Mouse (Mus musculus) heart, adult 18-20 months (tissue): Measurements from ENCODE around the gene Snapc5. TPM values are rescaled to one million over a fixed set of nuclear protein-coding genes. Genes with fewer than 3 reads are reported as not detected.
"Not testable (repeated sequence)": the region's sequence is repeated elsewhere in the genome, so short reads cannot be mapped to it uniquely, and the experiment has no call there.

ENCODE experiments used
- DNase-seq, 2 experiments: peaks; one replicate each; pipeline ENCODE4 v3.0.0; 2021 to 2022; ENCODE audit warnings: mixed read lengths in 1 of 2
- total RNA-seq, 2 experiments: library from RNA; stranded (reverse); gene quantifications; 2 replicates each; pipeline ENCODE4 v1.2.3; 2021

Snapc5 gene
- total RNA-seq, 2 experiments from 2014 or later: 20.2 to 23.9 TPM

DNA sequence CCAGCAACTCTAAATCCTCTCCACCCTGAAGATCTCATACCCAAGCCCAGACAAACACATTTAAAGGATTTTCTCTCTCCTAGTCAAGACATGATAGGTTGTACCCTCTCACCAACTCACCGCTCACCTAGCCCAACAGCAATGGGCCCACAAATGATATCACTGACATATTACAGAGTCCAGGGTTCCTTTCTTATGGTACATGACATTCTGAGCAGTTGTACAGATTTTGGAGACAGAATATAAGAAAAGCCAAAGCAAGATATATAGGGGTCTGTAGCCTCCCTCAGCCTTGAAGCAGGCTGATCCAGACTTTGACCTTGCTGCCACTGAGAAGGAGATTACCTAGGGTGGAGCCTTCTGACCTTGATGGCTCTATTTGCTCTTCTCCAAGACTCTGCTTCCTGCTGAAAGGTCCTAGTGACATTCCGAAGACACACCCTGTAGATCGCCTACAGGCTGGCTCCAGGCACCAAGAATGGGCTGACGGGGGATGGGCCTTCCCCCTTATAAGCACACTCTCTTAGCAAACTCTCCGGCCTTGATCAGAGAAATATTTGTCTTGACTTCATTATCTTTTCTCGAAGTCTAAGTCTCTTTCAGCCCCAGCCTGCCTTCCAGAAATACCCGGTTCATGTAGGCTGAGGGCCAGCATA lies 19.8 kb downstream of the Snapc5 start:
- not testable (repeated sequence) for DNase-seq

DNA sequence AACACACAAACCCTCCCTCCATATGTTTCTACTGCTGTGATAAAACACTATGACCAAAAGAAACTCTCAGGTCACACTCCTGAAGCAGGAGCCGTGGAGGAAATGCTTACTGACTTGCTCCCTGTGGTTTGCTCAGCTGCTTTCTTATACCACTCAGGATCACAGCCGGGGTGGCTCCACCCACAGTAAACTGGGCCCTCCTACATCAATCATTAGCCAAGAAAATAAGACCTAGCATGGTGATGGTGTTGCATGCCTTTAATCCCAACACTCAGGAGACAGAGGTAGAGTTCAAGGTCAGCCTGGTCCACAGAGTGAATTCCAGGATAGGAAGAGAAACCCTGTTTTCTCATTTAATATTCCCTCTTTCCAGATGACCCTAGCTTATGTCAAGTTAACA lies 20.8 kb downstream of the Snapc5 start:
- no peak for DNase-seq

- DNase-seq: no peak
Observed at GRCm38 (mm10) chr9:64202331-64202730, 23.3 kb downstream of the Snapc5 start.

GRCm38 (mm10) chr9:64202866-64203265 lies 23.8 kb downstream of the Snapc5 start:
- no peak for DNase-seq

GRCm38 (mm10) chr9:64207509-64208084 lies 28.5 kb downstream of the Snapc5 start:
- peak; percentile 17 to 38 for DNase-seq

GRCm38 (mm10) chr9:64214452-64214851 lies 35.4 kb downstream of the Snapc5 start:
- no peak for DNase-seq

- no peak for DNase-seq
Observed at GRCm38 (mm10) chr9:64216090-64216489, 37.0 kb downstream of the Snapc5 start.

DNA sequence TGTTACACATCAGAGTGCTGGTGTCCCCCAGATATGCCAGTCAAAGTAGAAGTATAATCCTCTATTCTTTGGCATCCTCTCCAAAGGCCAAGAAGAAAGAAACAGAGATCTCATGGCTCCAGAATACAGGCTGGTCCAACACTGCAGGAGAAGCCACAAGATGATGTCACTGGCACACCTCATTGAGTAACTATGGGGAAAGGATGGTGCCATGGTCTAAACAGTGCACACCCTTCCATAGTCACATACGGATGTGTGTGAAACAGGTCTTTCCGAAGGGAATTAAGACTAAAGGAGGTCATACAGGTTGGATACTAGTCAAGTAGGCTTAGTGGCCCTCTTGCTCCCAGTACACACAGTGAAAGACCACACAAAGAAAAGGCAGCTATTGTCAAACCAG lies 37.6 kb downstream of the Snapc5 start:
- no peak for DNase-seq

- no peak for DNase-seq
Observed at GRCm38 (mm10) chr9:64217887-64218286, 38.8 kb downstream of the Snapc5 start.

- no peak for DNase-seq
Observed at GRCm38 (mm10) chr9:64219305-64219704, 40.2 kb downstream of the Snapc5 start.

- DNase-seq: no peak
Observed at GRCm38 (mm10) chr9:64219772-64220420, 40.8 kb downstream of the Snapc5 start.

DNA sequence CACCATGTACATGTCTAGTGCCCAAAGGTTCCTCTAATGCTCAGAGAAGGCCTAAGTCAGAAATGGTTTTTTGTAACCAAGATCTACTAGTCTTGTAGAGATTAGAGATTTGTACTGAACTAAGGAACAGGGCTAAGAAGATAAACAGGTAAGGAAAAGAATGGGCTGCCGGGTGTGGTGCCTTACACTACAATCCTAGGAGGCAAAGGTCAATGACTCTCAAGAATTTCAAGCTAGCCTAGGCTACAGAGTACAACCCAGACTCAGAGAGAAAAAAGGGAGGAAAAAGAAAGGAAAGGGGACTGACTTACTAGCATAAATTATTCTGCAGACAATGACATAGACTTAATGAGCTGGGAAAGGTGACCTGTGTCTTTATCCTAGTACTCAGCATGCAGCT lies 41.5 kb downstream of the Snapc5 start:
- no peak for DNase-seq

GRCm38 (mm10) chr9:64221480-64221879 lies 42.4 kb downstream of the Snapc5 start:
- DNase-seq: no peak

GRCm38 (mm10) chr9:64222098-64222497 lies 43.0 kb downstream of the Snapc5 start:
- DNase-seq: no peak

- DNase-seq: no peak
Observed at GRCm38 (mm10) chr9:64225805-64226204, 46.7 kb downstream of the Snapc5 start.

- peak; percentile 14 to 21 for DNase-seq
Observed at GRCm38 (mm10) chr9:64227736-64228135, 48.7 kb downstream of the Snapc5 start.

DNA sequence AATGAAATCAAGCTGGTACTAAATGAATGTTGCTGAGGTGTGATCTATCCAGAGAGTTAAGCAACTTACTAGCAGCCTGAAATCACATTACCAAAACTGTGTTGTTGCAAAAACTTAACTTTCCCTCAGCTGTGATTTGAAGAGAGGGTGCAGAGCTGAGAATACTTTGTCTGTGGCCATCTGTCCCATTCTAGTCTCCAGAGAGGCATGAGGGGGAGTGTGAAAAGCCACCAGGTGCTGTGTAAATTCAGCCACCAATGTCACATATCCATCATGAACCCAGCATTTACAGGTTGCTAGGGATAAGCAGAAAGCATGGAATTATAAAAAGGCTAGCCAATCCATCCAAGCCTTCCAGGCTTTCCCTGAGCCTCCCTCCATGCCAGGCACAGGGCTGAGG lies 49.9 kb downstream of the Snapc5 start:
- no peak for DNase-seq

- DNase-seq: peak in 1 of 2 experiments; percentile 29
Observed at GRCm38 (mm10) chr9:64231171-64231570, 52.1 kb downstream of the Snapc5 start.

DNA sequence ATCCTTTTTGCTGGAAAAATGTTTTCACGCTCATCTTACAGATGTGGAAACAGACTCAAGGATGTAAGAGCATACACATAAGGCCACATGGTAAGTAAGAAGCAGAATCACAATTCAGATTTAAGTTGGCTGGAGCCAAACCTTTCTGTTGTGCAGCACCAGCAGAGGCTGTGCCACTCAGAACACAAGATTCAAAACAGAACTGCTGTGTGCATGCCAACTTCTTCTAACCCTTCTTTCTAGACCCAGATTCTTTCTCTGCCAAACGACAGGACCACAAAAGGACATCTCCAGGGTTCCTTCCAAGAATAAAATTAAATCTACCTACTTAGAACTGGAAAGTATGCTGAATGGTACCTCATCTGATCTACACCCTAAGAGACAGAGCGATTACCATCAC lies 52.6 kb downstream of the Snapc5 start:
- no peak for DNase-seq

- DNase-seq: peak; percentile 57 to 63
Observed at GRCm38 (mm10) chr9:64232257-64232957, 53.3 kb downstream of the Snapc5 start.
